Mouse (Mus musculus) cerebellum, adult 2 months (tissue): ENCODE measurements around the gene Ndufs8.

ENCODE experiments used
- CTCF ChIP-seq: fragments of 200-500 bp; IDR thresholded peaks from 2 replicates; pipeline ENCODE4 v1.5.1; 2011; ENCODE audit warnings: low read depth, mild to moderate bottlenecking, control low read depth, low read length, moderate library complexity, borderline replicate concordance; ENCODE audit not compliant: insufficient read depth
- POLR2A ChIP-seq: fragments of 200-500 bp; IDR thresholded peaks from 2 replicates; pipeline ENCODE4 v1.6.1; 2011; ENCODE audit warnings: low read length, control low read depth, borderline replicate concordance; ENCODE audit not compliant: insufficient read depth

GRCm38 (mm10) chr19:3907876-3908660, 4.5 kb downstream of the Ndufs8 start:
- TF ChIP-seq POLR2A (no peak), CTCF (no peak)
